Mouse (Mus musculus) neural tube, embryonic 10.5 days (tissue): ENCODE measurements around the gene Vsir.

Source experiments
- DNase-seq: peaks from one replicate; pipeline ENCODE4 v3.0.0-alpha.2; 2017; ENCODE audit warnings: low spot score; ENCODE audit errors: extremely low spot score

Gene Vsir

GRCm38 (mm10) chr10:60381142-60381925, 34.7 kb downstream of the Vsir start:
- no peak for DNase-seq

GRCm38 (mm10) chr10:60388332-60388731, 41.7 kb downstream of the Vsir start:
- DNase-seq: no peak

GRCm38 (mm10) chr10:60389447-60389865, 42.8 kb downstream of the Vsir start:
- no peak for DNase-seq

GRCm38 (mm10) chr10:60390177-60390903, 43.7 kb downstream of the Vsir start:
- DNase-seq: no peak

DNA sequence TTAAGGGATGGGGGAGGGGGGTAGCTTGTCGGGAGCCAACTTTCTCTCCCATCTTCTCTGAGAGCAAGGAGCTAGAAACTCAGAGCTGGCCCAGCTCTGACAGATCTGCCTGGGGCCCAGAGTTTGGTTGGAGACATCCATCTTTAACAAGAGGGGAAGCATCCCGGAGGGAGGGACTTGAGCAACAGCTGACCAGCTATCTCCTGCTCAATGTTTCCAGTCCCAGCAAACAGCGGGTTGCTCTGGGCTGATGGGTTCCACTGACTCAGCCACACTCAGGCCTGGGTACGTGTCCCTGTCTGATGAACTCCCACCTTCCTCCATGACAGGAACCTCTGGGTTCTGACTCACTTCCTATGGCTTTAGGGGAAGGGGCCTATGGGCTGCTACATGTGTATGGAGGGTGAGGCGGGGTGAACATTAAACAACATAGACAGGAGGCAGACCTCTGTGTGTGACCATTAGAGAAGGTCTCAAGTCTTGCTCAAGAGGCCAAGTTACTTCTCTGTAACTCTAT, 44.3 kb downstream of the Vsir start:
- no peak for DNase-seq

DNA sequence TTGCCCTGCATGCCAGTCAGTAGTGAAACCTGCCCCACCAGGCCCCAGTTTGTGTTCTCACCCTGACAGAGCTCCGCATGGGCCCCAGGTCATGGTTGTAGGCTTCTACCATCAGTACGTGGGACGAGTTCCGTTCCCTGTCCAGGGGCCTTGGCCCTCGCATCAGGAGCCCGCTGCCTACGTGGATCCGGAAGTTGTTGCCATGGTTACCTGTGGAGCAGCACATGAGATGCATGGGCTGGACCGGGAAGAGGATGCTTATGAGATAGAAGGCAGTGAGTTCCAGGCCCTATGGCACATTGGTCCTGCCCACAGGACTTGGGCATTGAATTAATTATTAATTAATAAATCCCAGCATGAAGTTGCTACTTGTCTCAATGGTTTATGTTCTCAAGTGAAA, 45.0 kb downstream of the Vsir start:
- DNase-seq: no peak

- DNase-seq: no peak
Measured at GRCm38 (mm10) chr10:60394936-60395335, 48.3 kb downstream of the Vsir start.

DNA sequence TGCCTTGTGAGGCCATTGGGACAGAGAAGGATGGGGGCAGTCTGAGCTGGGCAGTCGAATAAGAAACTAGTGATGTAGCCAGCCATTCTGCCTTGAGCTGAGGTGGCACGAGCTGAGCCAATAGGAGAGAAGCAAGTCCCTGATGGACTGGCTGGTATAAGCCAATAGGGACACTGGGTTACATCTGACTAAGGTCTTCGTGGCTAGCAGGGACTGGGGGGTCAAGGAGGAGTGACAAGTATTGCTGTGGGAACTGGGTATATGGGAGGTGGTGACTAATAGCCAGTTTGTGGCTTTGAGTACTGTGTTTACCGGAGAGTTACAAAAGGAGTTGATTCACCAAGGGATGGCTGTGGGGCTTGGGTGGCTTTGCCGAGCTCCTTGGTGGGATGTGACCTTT, 49.0 kb downstream of the Vsir start:
- DNase-seq: no peak

DNA sequence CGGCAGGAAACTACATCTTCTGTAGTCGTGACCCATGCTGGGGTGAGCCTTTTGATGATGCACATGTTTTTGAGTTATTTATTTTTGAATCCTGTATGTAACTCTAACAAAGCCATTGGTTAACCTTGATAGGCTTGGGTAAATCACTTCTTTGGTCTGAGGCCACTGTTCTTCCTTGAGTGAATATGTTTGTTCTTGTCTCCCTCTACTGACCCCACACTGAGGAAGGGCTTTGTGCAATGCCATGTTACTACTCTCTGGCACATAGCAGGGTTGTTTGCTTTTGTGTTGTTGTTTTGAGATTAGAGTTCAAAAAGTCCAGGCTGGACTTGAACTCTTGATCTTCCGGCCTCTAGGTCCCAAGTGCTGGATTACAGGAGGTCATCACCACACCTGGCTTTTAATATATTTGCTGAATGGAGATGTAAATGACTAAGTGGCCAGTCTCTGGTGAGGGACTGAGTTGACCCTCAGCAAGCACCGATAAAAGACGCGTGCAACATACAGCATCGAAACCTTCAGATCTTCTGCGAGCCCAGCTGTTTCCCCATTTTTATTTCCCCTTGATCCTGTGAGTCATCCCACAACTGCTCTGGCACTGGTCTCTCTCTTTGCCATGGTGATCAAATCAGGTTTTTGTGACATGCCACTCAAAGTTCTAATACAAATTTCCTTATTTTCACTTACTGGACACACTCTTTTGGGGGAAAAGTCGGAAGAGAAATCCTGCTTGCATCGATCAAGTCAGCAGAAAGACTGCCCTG, 51.6 kb downstream of the Vsir start:
- no peak for DNase-seq

DNA sequence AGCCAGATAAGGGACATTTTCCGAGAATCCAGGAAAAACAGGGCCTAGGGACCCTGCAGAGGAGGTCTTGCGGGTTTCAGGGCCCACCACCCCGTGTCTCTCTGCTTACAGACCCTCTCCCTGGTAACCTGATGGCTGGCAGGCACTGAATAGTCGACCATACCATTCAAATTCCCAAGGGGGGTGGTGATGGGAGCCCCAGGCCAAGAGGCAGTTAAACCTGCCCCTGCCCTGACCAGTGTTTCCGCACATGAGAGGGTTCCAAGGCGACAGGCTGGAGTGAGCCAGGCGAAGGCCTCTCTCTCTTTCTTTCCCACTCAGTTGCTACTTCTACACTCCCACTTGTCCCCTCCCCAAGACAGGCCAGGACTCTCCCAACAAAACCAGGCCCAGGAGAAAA, 52.8 kb downstream of the Vsir start, which contains the start of gene Gm17455:
Gm17455 (plus strand) TSS at position 278 of the 400 bp plus-strand sequence.
- DNase-seq: no peak

GRCm38 (mm10) chr10:60400507-60401295, 54.0 kb downstream of the Vsir start:
- no peak for DNase-seq

DNA sequence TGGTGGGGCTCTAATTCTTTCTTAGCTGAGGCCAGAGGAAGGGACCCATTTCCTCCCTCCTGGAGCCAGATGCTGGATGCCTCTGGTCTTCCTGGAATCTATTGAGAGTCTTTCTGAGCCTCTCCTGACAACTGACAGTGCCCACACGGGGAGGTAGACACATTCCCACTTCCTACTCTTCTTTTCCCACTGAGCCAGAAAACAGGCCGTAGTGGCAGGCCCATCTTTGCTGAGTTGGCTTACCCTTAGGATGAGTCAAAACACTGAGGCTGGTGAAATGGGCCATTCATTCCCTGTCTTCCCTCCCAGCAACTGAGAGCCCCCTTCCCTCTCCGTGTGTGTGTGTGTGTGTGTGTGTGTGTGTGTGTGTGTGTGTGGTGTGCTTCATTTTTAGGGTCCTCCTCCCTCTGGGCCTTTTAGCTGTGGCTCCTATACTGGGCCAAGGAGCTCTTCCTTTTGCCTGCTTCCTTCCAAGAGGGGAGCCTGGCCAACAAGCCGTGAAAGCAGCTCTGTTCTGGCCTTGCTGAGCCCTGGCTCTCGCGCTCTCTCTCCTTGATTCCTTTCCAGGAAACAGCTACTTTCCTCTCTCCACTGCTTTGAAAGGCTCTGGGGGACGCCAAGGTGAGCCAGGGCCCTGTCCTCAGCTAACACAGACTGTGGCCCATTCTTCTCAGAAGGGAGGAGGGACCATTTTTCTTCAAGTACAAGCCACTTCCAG, 59.0 kb downstream of the Vsir start:
- no peak for DNase-seq

GRCm38 (mm10) chr10:60407831-60408230, 61.2 kb downstream of the Vsir start:
- DNase-seq: peak; percentile 76

DNA sequence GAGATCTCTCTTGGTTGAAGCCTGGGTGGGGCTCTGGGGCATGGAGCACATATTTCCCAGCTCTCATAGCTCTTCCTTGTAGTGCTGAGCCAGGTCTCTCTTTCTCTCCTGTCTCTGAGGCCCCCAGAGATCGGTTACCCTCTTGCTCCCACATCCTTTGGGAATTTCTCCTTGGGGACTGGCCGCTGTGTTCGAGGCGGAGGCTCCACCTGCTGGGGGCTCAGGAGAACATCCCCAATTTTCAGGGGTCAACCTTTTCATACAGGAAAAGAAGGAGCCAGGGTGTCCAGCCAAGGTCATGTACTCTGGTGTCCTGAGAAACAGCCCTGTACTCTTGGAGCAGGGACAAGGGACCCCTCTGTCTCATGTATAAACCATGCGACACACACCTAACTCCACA, 65.1 kb downstream of the Vsir start:
- DNase-seq: no peak

GRCm38 (mm10) chr10:60413756-60414155, 67.1 kb downstream of the Vsir start:
- no peak for DNase-seq

- DNase-seq: no peak
Measured at GRCm38 (mm10) chr10:60417041-60417440, 70.4 kb downstream of the Vsir start.

- peak; percentile 80 for DNase-seq
Measured at GRCm38 (mm10) chr10:60418137-60418536, 71.5 kb downstream of the Vsir start.

GRCm38 (mm10) chr10:60419624-60420023, 73.0 kb downstream of the Vsir start:
- DNase-seq: no peak
